Mouse (Mus musculus) G1E-ER4 (cell line): Measurements from ENCODE around the gene Cyb561. TPM values are rescaled to one million over a fixed set of nuclear protein-coding genes. Genes with fewer than 3 reads are reported as not detected.

Experiments used
- GATA1 ChIP-seq: IDR thresholded peaks from one replicate; pipeline ENCODE4 v1.8.0; 2012; ENCODE audit warnings: low read length, inconsistent platforms
- polyA plus RNA-seq: library from polyadenylated mRNA; stranded (reverse); fragments of >175 nt; gene quantifications from 2 replicates; pipeline ENCODE4 v1.2.3, GENCODE M21; 2012

The Cyb561 gene
- polyA plus RNA-seq, 1 experiment = not detected

DNA sequence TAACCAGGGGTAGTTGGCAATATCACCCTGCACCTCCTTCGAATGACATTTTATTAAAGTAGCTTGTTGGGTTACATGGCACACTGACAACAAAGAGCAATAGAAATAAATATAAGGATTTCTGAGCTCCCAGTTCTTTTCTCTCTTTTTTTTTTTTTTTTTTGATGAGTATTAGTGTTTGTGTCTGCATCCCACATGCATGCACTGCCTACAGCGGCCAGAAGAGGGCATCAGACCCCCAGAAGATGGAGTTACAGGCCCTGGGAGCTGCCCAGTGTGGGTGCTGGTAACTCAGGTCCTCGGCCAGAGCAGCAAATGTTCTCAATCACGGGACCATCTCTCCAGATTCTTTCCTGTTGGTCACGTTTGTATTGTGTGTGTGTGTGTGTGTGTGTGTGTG, 11.6 kb upstream of the Cyb561 start:
- no peak for TF ChIP-seq GATA1

DNA sequence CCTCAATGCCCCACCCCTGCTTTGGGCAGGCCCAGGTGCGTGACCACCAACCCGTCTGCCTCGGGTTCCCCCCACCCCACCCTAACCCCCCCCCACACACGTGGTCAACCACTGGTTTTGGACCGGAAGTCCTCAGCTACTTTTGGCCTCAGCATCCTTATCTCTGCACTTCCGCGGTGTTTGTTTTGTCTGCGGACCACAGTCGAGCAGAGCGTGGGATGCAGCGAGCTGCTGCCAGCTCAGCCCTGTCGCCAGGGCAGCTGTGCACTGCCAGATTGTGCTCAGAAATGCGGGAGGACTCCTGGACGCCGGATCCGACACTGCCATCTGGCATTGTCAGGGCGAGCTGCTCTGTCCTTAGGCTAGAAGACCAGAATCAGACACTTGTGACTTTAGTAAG, 6.2 kb upstream of the Cyb561 start:
- no peak for TF ChIP-seq GATA1

DNA sequence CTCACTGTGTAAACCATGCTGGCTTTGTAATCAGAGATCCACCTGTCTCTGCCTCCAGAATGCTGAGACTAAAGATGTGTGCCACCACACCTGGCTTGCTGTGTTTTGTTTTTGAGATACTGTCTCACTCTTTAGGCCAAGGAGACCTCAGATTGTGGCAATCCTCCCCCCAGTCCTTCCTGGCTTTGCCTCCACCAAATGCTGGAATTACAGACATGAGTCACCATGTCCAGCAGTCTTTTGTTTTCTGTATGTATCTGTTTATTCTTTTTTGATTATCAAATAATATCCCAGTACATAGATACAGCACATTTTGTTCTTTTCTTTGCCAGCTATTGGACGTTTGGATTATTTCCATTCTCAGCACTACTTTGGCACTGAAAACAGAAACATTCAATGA, 5.4 kb upstream of the Cyb561 start:
- no peak for TF ChIP-seq GATA1

DNA sequence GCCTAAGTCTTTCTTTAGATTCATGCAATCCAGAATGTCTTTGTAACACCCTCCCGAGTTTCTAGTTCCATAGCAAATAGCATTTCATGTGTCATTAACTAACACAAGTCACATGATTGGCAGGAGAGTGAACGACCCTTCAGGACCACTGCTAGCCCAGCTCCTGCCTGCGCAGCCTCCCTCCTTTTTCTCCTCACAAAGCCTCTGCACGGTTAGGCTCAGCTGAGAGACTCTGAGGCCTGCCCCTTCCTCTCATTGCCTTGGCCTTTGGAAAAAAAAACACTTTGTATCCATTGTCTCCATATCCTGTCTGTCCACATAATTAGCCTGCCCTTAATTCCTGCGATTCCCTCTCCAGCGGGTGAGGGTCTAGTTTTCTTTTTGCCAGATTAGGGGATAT, 4.4 kb upstream of the Cyb561 start:
- TF ChIP-seq GATA1 = no peak

DNA sequence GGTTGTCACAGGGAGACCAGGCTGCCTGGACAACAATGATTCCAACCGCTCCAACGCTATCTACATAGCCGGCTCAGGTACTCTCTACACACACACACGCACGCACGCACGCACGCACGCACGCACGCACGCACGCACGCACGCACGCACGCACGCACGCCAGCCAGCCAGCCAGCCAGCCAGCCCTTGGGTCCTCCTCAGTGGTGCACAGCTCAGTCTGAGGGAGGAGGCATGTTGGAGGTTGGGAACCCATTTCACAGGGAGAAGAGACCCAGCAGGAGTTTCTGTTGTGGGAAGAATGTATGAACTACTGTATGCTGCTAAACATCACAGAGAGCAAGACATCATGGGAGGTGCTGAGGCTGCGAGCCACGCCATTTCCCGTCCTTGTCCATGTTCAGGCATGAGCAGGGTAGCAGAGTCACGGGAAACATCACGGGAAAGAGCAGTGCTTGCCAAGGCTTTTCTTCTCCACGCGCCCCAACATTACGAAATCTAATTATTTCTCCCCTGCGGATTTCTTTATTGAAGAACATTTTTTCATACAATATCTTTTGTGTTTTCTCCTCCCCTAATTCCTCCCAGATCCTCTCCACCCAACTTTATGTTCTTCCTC, 2.8 kb upstream of the Cyb561 start:
- no peak for TF ChIP-seq GATA1

DNA sequence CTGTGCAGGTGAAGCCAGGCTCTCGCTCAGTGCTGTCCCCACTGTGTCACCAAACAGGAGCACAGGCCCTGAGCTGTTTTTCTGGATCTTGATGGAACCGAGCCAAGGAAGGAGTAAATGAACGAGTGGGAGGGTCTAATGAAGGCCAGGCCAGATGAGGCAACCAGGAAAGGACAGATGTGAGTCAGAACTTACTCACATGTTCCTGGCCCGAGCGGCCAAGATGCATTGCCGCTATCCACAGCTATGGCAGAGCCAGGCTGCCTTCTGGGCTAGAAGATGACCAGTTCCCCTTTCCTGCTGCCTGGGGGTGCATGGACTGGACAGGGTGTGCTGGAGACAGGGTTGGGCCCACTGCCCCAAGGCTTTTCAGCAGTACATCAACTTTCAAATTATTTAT, 266 bp upstream of the Cyb561 start:
- TF ChIP-seq GATA1 = no peak

DNA sequence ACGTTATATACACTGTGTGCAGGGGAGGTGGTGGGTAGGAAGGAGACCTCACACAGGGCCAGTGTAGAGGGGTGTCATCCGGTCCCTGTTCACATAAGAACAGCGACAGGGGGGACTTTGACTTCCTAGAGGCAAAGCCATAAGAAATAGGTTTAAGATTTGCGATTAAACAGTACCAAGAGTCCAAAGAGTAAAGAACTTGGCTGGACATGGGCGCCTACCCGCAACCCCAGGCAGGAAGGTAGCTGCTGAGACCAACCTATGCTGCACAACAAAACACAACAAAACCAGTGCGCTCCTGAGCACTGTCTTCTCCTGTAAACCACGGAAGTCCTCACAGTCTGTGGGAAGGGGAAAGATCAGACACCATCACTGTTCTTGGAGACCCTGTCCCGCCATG, 1.0 kb downstream of the Cyb561 start:
- TF ChIP-seq GATA1 = no peak

DNA sequence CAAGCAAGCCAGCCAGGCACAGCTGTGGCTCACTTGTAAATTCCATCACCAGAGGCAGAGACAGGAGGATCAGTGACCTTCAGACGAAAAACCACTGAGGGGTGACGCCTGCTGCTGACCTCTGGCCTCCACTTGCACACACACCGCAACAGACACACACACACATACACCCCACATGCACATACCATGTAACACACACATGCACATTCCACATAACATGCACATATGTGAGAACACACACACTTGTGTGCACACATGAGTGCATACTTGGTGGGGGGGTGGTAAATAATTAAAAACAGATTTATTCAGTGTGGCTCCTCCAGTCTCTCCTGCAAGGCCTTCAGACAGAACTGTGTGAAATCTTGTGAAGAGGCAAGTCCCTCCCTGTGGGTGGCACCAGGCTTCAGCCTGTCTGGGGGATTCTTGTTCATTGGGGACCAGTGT, 1.5 kb downstream of the Cyb561 start:
- no peak for TF ChIP-seq GATA1

DNA sequence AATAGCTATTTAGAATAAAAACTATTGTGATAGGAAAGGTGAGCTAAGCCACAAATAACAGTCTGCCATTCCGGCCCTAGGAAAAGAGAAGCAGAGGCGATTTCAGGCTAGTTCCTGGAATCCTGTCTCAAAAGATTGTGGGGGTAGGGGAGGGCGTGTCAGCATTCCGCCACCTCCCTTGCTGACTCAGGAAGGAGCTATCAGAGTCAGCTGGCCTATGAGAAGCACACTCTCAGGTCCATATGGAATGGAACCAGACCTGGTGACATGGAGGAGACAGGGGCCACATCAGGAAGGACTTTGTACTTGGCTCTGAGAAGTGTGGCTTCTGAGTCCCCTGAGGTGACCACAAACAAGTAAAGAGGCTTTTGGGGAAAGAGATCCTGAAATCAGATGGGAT, 2.6 kb downstream of the Cyb561 start:
- TF ChIP-seq GATA1 = no peak

DNA sequence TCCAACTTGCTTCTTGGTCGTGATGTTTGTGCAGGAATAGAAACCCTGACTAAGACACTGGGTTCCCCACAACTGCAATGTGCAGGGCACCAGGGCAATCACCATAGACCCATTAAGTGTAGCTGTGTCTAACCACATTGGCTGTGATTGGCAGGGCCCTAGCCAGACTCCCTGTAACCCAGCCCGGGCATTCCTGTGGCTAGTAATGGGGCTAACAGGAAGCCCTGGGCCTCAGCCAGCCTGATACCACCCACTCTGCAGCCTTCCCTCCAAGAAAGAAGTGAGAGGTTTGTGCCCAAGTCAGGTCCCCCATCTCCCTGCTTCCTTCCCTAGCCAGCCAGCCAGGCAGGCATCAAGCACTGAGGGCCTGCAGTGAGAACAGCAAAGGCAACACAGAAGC, 4.9 kb downstream of the Cyb561 start:
- no peak for TF ChIP-seq GATA1

DNA sequence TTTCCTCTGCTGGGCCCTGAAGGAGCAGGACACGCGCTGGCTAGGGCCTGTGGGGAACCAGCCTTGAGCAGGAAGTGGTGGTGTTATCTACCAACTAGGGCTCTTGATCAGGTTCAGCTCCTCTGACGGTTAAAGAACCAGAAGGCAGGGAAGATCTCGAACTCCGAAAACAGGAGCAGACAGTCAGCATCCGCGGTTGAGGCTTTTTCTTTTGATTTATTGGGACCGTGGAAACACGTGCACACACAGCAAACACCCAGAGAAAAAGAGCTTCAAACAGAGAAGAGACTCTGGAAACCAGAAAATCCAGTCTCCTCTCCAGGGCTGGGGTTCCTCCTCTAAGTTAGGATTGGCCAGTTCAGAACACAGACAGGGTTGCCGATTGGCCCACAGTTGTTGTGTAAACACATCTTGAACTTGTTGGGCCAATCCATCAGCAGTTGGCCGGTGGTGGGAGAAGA, 6.4 kb downstream of the Cyb561 start:
- TF ChIP-seq GATA1 = no peak

DNA sequence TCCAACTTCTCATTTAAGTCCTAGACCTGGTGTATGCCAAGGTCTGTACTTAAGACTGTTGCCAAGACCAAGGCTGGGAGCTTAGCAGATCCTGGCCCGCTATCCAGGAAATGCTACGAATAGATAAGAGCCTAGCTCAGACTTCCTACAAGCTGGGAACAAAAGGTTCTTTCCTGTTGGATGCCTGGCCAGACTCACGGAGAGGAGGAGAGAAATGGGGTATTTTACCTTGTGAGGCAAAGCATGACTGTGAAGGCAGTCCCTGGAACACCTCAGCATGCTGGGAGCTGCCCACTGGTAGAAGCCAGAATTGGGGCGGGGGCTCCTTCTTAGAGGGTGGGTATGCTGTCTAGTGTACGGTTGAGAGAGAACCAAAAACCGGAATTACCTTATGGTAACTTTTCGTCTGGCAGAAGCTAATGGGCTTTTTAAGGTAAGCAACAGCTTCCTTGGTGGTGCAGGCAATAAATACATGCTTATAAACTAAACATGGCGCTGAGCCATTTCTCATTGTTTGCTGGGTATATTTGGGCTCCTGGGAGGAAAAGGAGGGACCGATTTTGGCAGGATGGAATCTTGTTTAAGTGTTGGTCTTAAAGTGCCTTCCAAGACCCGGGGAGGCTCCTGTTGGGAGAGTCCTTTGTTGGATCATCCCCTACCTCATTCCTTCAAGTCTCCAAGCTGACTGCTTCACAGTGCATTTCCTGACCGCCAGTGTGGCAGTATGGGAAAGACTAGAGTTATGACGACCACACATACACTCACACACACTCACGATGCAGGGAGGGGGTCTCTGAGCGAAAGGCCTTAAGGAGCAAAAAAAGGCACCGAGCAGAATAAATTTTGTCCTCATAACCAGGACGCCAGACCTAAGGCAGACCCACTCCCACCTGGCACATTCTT, 8.1 kb downstream of the Cyb561 start:
- no peak for TF ChIP-seq GATA1

DNA sequence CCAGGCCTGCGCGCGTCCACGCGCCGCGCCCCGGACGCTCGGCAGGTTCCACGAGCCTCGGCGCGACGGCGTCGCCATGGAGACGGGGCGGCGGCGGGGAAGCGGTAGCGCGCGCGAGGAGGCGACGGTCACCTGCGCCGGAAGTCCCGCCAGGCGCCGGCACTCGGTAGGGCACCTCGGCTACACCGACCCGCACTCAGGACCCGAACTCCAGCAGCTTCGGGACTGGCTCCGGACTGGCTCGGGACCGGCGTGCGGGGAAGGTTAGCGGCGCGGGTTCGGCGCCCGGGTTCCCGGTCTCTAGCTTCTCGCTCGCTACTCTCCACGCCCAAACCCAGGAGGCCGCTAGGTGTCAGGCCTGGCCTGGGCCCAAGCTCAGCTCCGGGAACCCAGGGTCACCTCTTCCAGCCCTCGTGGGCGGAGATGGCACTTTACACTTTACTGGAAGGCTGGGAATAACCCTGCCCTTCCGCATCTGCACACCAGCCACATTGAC, 9.0 kb downstream of the Cyb561 start:
- no peak for TF ChIP-seq GATA1

DNA sequence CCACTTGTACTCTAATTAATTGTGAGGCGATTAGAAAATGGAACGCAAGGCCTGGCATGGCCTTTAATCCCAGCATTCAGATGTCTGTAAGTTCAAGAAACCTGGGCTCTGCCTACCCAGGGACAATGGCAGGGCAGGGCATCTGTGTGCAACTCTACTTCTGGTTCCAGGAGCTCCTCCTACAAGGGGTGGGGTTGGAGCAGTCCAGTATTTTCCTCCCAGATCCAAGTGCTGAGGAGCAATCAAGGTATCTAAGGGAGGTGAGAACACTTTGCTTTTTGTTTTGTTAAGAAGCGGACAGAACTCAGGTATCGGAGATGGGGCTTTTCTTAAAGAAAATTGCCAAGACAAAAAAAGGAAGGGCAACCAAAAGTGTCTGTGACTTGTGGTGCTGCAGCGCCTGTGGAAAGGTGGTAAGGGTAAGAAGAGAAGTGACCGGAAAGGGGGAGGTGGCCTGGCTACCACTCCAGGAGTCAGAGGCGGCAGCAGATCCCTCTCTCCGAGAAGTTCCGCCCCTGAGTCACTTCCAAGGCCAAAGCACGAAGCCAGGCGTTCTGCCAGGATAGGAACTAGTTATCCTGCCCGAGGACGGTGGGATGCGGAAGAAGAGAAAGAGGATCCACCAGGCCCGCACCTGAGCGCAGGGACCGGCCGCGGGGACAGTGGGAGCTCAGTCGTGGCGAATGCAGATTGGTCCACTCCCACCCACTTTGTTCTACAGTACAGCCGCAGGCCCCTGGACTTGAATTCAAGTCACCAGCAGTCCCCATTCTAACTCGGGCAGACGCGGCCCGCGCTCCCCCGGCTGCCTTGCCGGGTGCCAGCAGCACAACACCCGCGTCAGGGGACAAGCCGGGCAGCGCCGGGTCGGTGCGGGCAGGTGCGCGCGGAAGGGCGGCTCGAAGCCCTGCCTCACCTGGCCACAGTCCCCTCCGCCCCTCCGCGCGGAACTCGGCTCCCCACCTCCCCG, 9.7 kb downstream of the Cyb561 start:
- no peak for TF ChIP-seq GATA1

DNA sequence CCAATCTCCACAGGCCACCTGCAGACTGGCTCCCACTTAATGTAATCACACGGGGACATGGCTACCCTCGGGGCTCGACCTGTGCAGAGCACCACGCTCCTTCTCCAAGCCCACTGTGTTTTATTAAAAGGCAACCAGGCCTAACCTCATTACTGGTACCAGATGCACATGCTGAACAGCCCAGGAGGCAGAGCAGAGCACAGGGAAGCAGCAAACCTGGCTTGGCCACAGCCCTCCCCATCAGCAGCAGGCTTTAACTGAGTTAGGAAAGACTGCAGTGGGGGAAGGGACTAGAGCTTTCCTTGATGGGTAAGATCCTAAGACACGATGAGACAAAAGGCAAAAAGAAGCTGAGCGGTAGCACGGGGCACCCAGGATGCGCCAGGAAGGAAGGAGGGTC, 11.2 kb downstream of the Cyb561 start:
- TF ChIP-seq GATA1 = no peak

DNA sequence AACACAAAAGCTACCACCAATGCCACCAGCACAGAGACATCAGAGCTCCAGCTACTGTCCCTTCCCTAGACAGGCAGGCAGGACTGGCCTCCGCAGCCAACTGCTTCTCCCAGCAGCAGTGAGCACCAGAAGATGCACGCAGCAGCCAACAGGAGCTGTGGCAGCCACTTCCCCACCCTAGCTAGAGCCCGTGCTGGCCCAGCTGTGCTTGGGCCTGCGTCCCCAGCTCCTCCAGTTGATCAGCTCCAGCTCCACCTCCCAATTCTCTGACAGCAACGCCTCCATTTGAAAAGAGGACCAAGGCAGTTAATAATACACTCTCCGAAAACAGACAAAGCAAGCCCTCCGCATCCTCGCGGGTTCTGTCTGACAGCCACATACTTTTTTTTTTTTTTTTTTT, 14.4 kb downstream of the Cyb561 start:
- no peak for TF ChIP-seq GATA1
